Mouse (Mus musculus) embryonic facial prominence, embryonic 10.5 days (tissue): Measurements from ENCODE around the gene Npas4. TPM values are rescaled to one million over a fixed set of nuclear protein-coding genes. Genes with fewer than 3 reads are reported as not detected.
"Not testable (repeated sequence)": the region's sequence is repeated elsewhere in the genome, so short reads cannot be mapped to it uniquely, and the experiment has no call there.

ENCODE experiments used
- DNase-seq: peaks from one replicate; pipeline ENCODE4 v3.0.0-alpha.2; 2017; ENCODE audit warnings: low spot score
- H3K27ac ChIP-seq: fragments of 300-500 bp; sonication (generic); replicated peaks from 2 replicates; pipeline ENCODE4 v1.5.1; 2016; ENCODE audit warnings: mild to moderate bottlenecking
- H3K27me3 ChIP-seq: fragments of 300-500 bp; sonication (generic); replicated peaks from 2 replicates; pipeline ENCODE4 v1.6.1; 2016; ENCODE audit warnings: low read depth, mild to moderate bottlenecking; ENCODE audit not compliant: poor library complexity, severe bottlenecking
- H3K36me3 ChIP-seq: fragments of 300-500 bp; sonication (generic); replicated peaks from 2 replicates; pipeline ENCODE4 v1.6.1; 2016; ENCODE audit warnings: mild to moderate bottlenecking, moderate library complexity
- H3K4me1 ChIP-seq: fragments of 300-500 bp; sonication (generic); 2 replicates; pipeline ENCODE4 v1.6.1; 2016
- H3K4me3 ChIP-seq: fragments of 300-500 bp; sonication (generic); 2 replicates; pipeline ENCODE4 v1.5.1; 2016; ENCODE audit warnings: mild to moderate bottlenecking, moderate library complexity
- H3K9me3 ChIP-seq: fragments of 300-500 bp; sonication (generic); 2 replicates; pipeline ENCODE4 v1.6.1; 2016; ENCODE audit warnings: mild to moderate bottlenecking
- WGBS: fragments of 180-500 bp; shearing (Covaris S2); methylation state at CpG from one replicate; pipeline ENCODE4 v1.1.7; 2016; 5-methylcytosine and 5-hydroxymethylcytosine counted together
- polyA plus RNA-seq: library from polyadenylated mRNA; unstranded; fragments of >200 nt; fragmentation: Nextera tagmentation; extraction: Ambion mirVana; gene quantifications from 2 replicates; pipeline ENCODE4 v1.2.1, GENCODE M21; 2016

The Npas4 gene
- polyA plus RNA-seq, 1 experiment from 2014 or later = not detected

GRCm38 (mm10) chr19:4989434-4990255 is 471 bp downstream of the Npas4 start:
- DNase-seq = no peak
- WGBS = 16% methylated on average over 47 of the region's 47 CpGs
- peak overlapping the region; percentile 40 for H3K4me3 ChIP-seq
- H3K4me1 ChIP-seq = peaks cover 11% of the 10 kb centered on the region
- no peak overlapping the region for H3K27ac ChIP-seq
- H3K9me3 ChIP-seq = no peaks in the 10 kb centered on the region
- H3K27me3 ChIP-seq = peaks cover 82% of the 10 kb centered on the region
- no peaks in the 10 kb centered on the region for H3K36me3 ChIP-seq

DNA sequence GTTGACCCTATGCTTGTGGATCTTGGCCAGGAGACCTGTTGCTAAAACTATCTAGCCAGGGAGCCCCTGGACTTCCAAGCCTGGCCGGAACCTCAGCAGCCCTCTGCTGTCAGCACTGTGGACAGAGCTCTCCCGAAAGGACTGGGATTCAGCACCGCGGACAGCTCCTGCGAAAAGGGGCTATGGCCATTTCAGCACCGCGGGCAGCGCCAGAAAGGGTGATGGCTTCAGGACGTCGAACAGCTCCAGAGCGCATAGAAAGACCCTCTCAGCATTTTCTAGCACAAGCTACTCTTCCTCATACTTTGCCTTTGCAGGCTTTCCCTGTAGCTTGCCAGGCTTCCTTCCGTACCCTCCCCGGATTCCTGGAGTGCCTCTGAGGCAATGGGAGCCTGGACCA is 1.1 kb downstream of the Npas4 start:
- H3K4me3 ChIP-seq = peak overlapping the region; percentile 40; the same call in 1 of the 2 replicates
- 4% methylated on average over 13 of the region's 13 CpGs for WGBS

DNA sequence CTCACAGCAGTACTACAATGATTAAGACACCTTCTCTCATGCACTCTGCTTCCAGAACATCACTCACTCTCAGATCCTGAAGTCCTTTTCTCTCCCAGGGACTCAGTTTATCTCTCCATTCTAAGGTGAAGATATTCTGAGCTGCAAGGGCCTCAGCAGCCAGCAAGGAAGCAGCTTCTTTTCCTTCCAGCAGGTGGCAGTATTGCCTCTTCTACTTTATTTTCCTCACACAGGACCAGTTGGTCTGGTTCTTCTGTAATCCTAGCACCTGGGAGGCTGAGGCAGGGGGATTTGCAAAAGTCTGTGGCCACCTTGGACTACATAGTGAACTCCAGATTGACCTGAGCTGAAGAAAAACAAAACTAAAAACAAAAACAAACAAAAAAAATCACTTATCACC is 8.3 kb downstream of the Npas4 start:
- peak; percentile 39 for DNase-seq
- Histone ChIP-seq H3K27me3 (peaks cover 42% of the 10 kb centered on the region), H3K9me3 (no peaks in the 10 kb centered on the region), H3K27ac (no peak overlapping the region), H3K36me3 (no peaks in the 10 kb centered on the region), H3K4me1 (no peaks in the 10 kb centered on the region), H3K4me3 (no peak overlapping the region)

More for the DNA sequence above, 1.1 kb downstream of the Npas4 start:
- H3K4me1 ChIP-seq = peaks cover 11% of the 10 kb centered on the region
- H3K36me3 ChIP-seq = no peaks in the 10 kb centered on the region
- no peak overlapping the region for H3K27ac ChIP-seq
- peak; percentile 95 for DNase-seq
- H3K9me3 ChIP-seq = no peaks in the 10 kb centered on the region
- peaks cover 82% of the 10 kb centered on the region for H3K27me3 ChIP-seq

DNA sequence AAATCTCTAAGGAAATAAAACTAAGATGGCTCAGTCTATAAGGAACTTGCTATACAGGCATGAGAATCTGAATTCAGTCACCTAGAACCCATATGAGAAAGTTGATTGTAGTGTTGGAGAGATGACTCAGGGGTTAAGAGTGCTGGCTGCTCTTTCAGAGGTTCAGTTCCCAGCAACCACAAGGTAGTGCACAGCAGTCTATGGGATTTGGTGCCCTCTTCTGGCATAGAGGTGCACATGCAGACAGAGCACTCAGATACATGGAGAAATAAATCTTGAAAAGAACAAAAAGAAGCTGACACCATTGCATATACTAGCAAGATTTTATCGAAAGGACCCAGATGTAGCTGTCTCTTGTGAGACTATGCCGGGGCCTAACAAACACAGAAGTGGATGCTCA is 21.9 kb downstream of the Npas4 start:
- H3K9me3 ChIP-seq = no peaks in the 10 kb centered on the region
- no peak for DNase-seq
- H3K4me1 ChIP-seq = peaks cover 2% of the 10 kb centered on the region
- no peak overlapping the region for H3K4me3 ChIP-seq
- peaks cover 39% of the 10 kb centered on the region for H3K36me3 ChIP-seq
- WGBS = 86% methylated on average over 2 of the region's 2 CpGs
- no peak overlapping the region for H3K27ac ChIP-seq
- no peaks in the 10 kb centered on the region for H3K27me3 ChIP-seq

DNA sequence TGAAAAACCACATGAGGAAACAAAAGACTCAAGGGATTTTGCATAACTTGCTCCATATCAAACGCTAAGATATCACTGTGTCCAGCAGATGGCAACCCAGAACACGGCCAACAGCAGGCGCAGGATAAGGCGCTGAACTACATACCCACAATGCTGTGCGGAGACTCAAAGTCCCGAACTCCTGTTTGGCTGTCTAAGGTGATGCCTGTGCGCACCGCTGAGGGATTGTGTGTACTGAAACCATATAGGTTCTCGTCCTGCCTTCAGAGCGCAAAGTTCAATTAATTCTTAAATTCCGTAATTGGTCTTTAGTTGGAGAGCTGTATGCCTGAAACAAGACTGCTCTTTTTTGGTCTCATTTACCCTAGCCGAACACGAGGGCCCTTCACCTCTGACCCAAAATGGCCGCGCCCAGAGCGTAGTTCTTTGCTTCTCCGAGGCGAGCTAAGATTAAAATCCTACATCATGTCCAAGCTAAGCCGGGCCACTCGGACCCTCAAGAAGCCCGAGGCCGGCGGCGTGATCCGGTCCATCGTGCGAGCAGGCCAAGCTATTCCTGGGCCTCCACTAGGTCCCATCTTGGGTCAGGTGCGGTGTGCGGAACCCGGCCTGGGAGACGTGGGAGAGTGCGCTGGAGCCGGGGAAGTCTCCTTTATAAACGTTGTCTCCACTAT is 28.1 kb downstream of the Npas4 start, which contains the start of gene Mrpl11:
TSS of gene Mrpl11 (plus strand) at position 220 of the 674 bp plus-strand sequence.
- no peaks in the 10 kb centered on the region for H3K27me3 ChIP-seq
- H3K4me1 ChIP-seq = peaks cover 8% of the 10 kb centered on the region
- no peaks in the 10 kb centered on the region for H3K9me3 ChIP-seq
- H3K4me3 ChIP-seq = peak within 1 kb of the TSS; percentile 77
- H3K36me3 ChIP-seq = peaks cover 30% of the 10 kb centered on the region
- H3K27ac ChIP-seq = peak within 1 kb of the TSS; percentile 90
- peak; percentile 90 for DNase-seq
- WGBS = under 1% methylated on average over 34 of the region's 34 CpGs

DNA sequence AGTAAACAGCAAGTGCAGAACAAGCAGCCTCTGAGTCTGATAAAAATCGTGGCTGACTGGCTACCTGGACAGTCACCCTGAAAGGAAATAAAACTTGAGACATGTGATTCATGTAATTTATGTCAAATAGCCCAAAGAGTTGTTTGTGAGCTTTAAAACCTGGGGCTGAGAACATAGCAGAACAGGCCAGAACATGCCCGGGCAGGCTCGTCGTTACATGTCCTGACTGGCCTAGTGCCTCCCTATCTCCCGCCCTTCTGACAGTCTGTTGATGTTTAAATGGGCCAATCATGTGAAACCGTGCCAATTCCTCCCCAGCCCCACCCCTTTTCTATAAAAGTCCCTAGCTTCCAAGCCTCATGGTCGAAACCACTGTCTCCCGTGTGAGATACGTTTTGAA is 41.5 kb downstream of the Npas4 start:
- not testable (repeated sequence) for H3K36me3 ChIP-seq, H3K4me3 ChIP-seq, H3K27ac ChIP-seq, H3K4me1 ChIP-seq, DNase-seq, H3K9me3 ChIP-seq, H3K27me3 ChIP-seq
- 88% methylated on average over 9 of the region's 9 CpGs for WGBS

DNA sequence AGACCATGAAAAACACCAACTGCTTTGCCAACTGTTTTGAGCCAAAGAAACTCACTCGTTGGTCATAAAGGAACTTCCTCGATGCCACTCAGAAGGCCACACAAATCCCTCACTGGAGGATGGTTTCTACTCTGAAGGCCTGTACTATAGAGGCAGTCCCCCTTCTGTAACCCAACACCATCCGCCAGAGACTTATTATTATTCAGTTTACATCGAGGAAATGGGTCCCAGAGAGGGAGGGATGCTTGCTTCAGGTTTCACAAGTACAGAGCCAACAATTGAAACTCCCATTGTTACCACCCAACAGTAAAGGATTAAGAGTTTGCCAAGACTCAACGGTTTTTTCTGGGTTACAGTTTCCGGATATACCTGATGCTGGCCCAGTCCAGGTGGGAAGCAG is 44.6 kb downstream of the Npas4 start:
- no peak overlapping the region for H3K27ac ChIP-seq
- H3K4me1 ChIP-seq = peaks cover 30% of the 10 kb centered on the region
- peaks cover 32% of the 10 kb centered on the region for H3K27me3 ChIP-seq
- no peaks in the 10 kb centered on the region for H3K36me3 ChIP-seq
- no peak for DNase-seq
- 47% methylated on average over 6 of the region's 6 CpGs for WGBS
- no peaks in the 10 kb centered on the region for H3K9me3 ChIP-seq
- no peak overlapping the region for H3K4me3 ChIP-seq

- no peaks in the 10 kb centered on the region for H3K36me3 ChIP-seq
Observed at GRCm38 (mm10) chr19:4943253-4943588, 46.9 kb downstream of the Npas4 start.

GRCm38 (mm10) chr19:4942551-4943252 is 47.4 kb downstream of the Npas4 start, which contains the start of gene Peli3:
TSS of gene Peli3 (minus strand) at chr19:4943127.
- Histone ChIP-seq H3K4me1 (peaks cover 34% of the 10 kb centered on the region), H3K27me3 (peaks cover 34% of the 10 kb centered on the region), H3K27ac (peak within 1 kb of the TSS; percentile 69), H3K4me3 (peak within 1 kb of the TSS; percentile 78), H3K9me3 (no peaks in the 10 kb centered on the region), H3K36me3 (no peaks in the 10 kb centered on the region)
- WGBS = under 1% methylated on average over 53 of the region's 55 CpGs
- peak; percentile 93 for DNase-seq

More at GRCm38 (mm10) chr19:4943253-4943588, 46.9 kb downstream of the Npas4 start:
- DNase-seq = no peak
- peak overlapping the region; percentile 69 for H3K27ac ChIP-seq
- WGBS = 7% methylated on average over 13 of the region's 13 CpGs
- peaks cover 34% of the 10 kb centered on the region for H3K27me3 ChIP-seq
- H3K9me3 ChIP-seq = no peaks in the 10 kb centered on the region
- H3K4me3 ChIP-seq = peak overlapping the region; percentile 78
- H3K4me1 ChIP-seq = peaks cover 34% of the 10 kb centered on the region

DNA sequence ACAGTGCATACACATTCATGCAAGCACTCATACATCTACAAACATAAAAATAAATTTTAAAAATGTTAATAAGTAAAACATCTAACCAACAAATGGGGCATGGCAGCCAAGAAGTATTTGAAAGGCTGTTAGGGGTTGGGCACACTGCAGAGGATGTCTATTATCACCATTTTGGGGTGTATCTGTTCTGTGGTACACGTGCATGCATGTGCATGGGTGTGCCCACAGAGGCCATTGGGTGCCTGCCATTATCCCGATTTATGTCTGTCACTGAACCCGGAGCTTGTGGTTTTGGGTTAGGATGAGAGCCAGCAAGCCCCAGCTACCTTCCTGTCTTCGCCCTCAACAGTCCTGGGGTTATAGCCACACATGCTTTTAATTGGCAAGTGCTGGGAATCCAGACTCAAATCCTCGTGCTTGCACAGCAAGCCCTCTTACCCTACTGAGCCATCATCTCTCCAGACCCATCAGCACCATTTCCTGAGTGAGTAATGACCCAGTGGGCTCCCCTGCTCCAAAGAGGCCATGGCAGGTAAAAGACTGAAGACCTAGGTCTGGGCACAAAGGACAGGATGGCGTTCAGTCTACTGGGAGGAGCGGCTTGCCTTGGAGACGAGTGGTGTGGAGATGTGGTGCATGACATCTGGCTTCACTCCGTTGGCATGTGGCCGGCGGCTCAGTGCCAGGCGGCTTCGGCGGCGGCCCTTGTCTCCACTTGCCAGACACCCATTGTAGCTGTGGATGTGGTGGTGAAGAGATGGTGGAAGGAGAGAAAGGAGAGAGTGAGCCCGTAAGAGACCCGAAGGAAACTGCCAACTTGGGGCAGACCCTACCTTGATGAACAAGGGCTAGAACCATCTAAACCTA is 52.4 kb downstream of the Npas4 start:
- H3K36me3 ChIP-seq = no peaks in the 10 kb centered on the region
- H3K9me3 ChIP-seq = no peaks in the 10 kb centered on the region

DNA sequence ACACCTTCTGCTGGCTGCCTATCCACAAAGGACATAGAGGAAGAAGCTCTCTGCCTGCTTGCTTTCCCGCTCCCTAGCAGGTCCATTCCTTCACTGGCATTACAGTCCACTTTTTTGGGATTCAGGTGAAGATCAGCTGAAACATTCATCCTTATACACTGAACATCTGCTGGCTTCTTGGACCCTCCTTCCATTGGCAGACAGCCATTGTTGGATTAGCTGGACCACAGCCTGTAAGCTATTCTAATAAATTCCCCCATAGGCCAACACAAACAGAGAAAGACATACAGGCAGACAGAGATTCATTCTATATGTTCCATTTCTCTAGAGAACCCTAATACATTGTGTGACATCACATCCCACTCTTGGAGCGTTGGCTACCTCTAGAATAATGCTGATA is 53.2 kb downstream of the Npas4 start:
- H3K4me3 ChIP-seq = no peak overlapping the region
- no peaks in the 10 kb centered on the region for H3K9me3 ChIP-seq
- H3K27ac ChIP-seq = no peak overlapping the region
- 89% methylated on average over 2 of the region's 2 CpGs for WGBS
- no peak for DNase-seq
- H3K4me1 ChIP-seq = peaks cover 7% of the 10 kb centered on the region
- peaks cover 22% of the 10 kb centered on the region for H3K27me3 ChIP-seq
- no peaks in the 10 kb centered on the region for H3K36me3 ChIP-seq

More for the DNA sequence above, 52.4 kb downstream of the Npas4 start:
- Histone ChIP-seq H3K4me1 (peaks cover 15% of the 10 kb centered on the region), H3K27ac (no peak overlapping the region), H3K4me3 (no peak overlapping the region), H3K27me3 (peaks cover 22% of the 10 kb centered on the region)
- no peak for DNase-seq
- WGBS = 86% methylated on average over 17 of the region's 17 CpGs
